Mouse (Mus musculus): ENCODE results near the gene Gm42906.

DNA sequence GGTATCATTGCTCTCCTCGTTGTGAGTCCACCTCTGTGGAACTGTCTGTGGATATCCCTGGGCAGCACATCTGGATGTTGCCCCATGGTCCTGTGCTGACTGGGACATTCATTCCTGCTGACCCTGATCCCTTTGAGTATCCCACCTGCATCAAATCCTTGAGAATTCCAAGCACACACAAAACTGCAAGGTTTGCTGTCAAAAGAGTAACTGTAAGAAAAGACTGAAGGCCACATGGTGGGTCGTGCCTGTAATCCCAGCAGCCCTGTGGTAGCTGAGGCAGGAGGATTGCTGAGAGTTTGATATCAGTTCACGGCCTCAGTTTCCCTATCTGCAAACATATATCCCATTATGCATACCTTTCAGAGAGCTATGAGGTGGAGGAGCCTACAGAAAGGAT, 321.1 kb downstream of the Gm42906 start:
- TF ChIP-seq CTCF (IDR thresholded peaks at IDR 0.05; ENCODE audit: low read depth) (no peak), EP300 (IDR thresholded peaks at IDR 0.05; ENCODE audit: low read depth) (no peak)
